Mouse (Mus musculus): ENCODE results near the gene Prpsap2. TPM values are rescaled to one million over a fixed set of nuclear protein-coding genes. Genes with fewer than 3 reads are reported as not detected.

Prpsap2 gene
- polyA plus RNA-seq, 1 experiment: 6.4 TPM

GRCm38 (mm10) chr11:61740500-61740899, 21.4 kb downstream of the Prpsap2 start:
- TF ChIP-seq POLR2A (IDR thresholded peaks at IDR 0.05; ENCODE audit: low read depth, low read length) (no peak), CTCF (IDR thresholded peaks at IDR 0.05; ENCODE audit: extremely low read depth, insufficient read length, insufficient replicate concordance, low read depth, low read length) (no peak)
- H3K36me3 ChIP-seq (ENCODE audit: control insufficient read depth, insufficient read depth, low read length): peaks cover 53% of the 10 kb centered on the region
- 100% methylated on average over 1 of the region's 1 CpGs for whole genome bisulfite sequencing

GRCm38 (mm10) chr11:61737290-61737689, 24.6 kb downstream of the Prpsap2 start:
- H3K36me3 ChIP-seq (ENCODE audit: control insufficient read depth, insufficient read depth, low read length): peaks cover 54% of the 10 kb centered on the region
- no peak overlapping the region for H3K4me3 ChIP-seq (ENCODE audit: low read depth, low read length)
- no peaks in the 10 kb centered on the region for H3K4me1 ChIP-seq (ENCODE audit: control insufficient read depth, insufficient read depth, insufficient read length, low read length)
- WGBS: 55% methylated on average over 1 of the region's 1 CpGs
- TF ChIP-seq POLR2A (IDR thresholded peaks at IDR 0.05; ENCODE audit: low read depth, low read length): no peak
- no peak for TF ChIP-seq CTCF (IDR thresholded peaks at IDR 0.05; ENCODE audit: extremely low read depth, insufficient read length, insufficient replicate concordance, low read depth, low read length)
- no peak overlapping the region for H3K27ac ChIP-seq (ENCODE audit: insufficient read depth, low read depth, low read length)
- H3K27me3 ChIP-seq (ENCODE audit: control insufficient read depth, insufficient read depth, low read length): no peaks in the 10 kb centered on the region

More at GRCm38 (mm10) chr11:61740500-61740899, 21.4 kb downstream of the Prpsap2 start:
- Histone ChIP-seq H3K27ac (ENCODE audit: insufficient read depth, low read depth, low read length) (no peak overlapping the region), H3K4me3 (ENCODE audit: low read depth, low read length) (no peak overlapping the region), H3K27me3 (ENCODE audit: control insufficient read depth, insufficient read depth, low read length) (no peaks in the 10 kb centered on the region), H3K4me1 (ENCODE audit: control insufficient read depth, insufficient read depth, insufficient read length, low read length) (no peaks in the 10 kb centered on the region)

GRCm38 (mm10) chr11:61732672-61733071, 29.2 kb downstream of the Prpsap2 start:
- no peaks in the 10 kb centered on the region for H3K27me3 ChIP-seq (ENCODE audit: control insufficient read depth, insufficient read depth, low read length)
- no peak overlapping the region for H3K27ac ChIP-seq (ENCODE audit: insufficient read depth, low read depth, low read length)
- no peaks in the 10 kb centered on the region for H3K4me1 ChIP-seq (ENCODE audit: control insufficient read depth, insufficient read depth, insufficient read length, low read length)
- TF ChIP-seq POLR2A (IDR thresholded peaks at IDR 0.05; ENCODE audit: low read depth, low read length) (no peak), CTCF (IDR thresholded peaks at IDR 0.05; ENCODE audit: extremely low read depth, insufficient read length, insufficient replicate concordance, low read depth, low read length) (no peak)
- H3K36me3 ChIP-seq (ENCODE audit: control insufficient read depth, insufficient read depth, low read length): peaks cover 52% of the 10 kb centered on the region
- H3K4me3 ChIP-seq (ENCODE audit: low read depth, low read length): no peak overlapping the region
- WGBS: 64% methylated on average over 7 of the region's 7 CpGs

GRCm38 (mm10) chr11:61728037-61728436, 33.9 kb downstream of the Prpsap2 start:
- Histone ChIP-seq H3K36me3 (ENCODE audit: control insufficient read depth, insufficient read depth, low read length) (peaks cover 30% of the 10 kb centered on the region), H3K27ac (ENCODE audit: insufficient read depth, low read depth, low read length) (no peak overlapping the region), H3K4me3 (ENCODE audit: low read depth, low read length) (no peak overlapping the region), H3K4me1 (ENCODE audit: control insufficient read depth, insufficient read depth, insufficient read length, low read length) (no peaks in the 10 kb centered on the region), H3K27me3 (ENCODE audit: control insufficient read depth, insufficient read depth, low read length) (no peaks in the 10 kb centered on the region)
- WGBS: 54% methylated on average over 2 of the region's 2 CpGs
- no peak for TF ChIP-seq POLR2A (IDR thresholded peaks at IDR 0.05; ENCODE audit: low read depth, low read length)
- TF ChIP-seq CTCF (IDR thresholded peaks at IDR 0.05; ENCODE audit: extremely low read depth, insufficient read length, insufficient replicate concordance, low read depth, low read length): no peak

GRCm38 (mm10) chr11:61722077-61722476, 39.8 kb downstream of the Prpsap2 start:
- H3K27me3 ChIP-seq (ENCODE audit: control insufficient read depth, insufficient read depth, low read length): no peaks in the 10 kb centered on the region
- H3K4me3 ChIP-seq (ENCODE audit: low read depth, low read length): no peak overlapping the region
- no peak overlapping the region for H3K27ac ChIP-seq (ENCODE audit: insufficient read depth, low read depth, low read length)
- H3K4me1 ChIP-seq (ENCODE audit: control insufficient read depth, insufficient read depth, insufficient read length, low read length): no peaks in the 10 kb centered on the region
- no peaks in the 10 kb centered on the region for H3K36me3 ChIP-seq (ENCODE audit: control insufficient read depth, insufficient read depth, low read length)
- 72% methylated on average over 5 of the region's 5 CpGs for WGBS
- no peak for TF ChIP-seq CTCF (IDR thresholded peaks at IDR 0.05; ENCODE audit: extremely low read depth, insufficient read length, insufficient replicate concordance, low read depth, low read length)
- TF ChIP-seq POLR2A (IDR thresholded peaks at IDR 0.05; ENCODE audit: low read depth, low read length): no peak

- no peaks in the 10 kb centered on the region for H3K27me3 ChIP-seq (ENCODE audit: control insufficient read depth, insufficient read depth, low read length)
- H3K27ac ChIP-seq (ENCODE audit: insufficient read depth, low read depth, low read length): no peak within 1 kb of the TSS
- WGBS: 52% methylated on average over 3 of the region's 3 CpGs
- TF ChIP-seq CTCF (IDR thresholded peaks at IDR 0.05; ENCODE audit: extremely low read depth, insufficient read length, insufficient replicate concordance, low read depth, low read length) (no peak), POLR2A (IDR thresholded peaks at IDR 0.05; ENCODE audit: low read depth, low read length) (no peak)
- no peaks in the 10 kb centered on the region for H3K4me1 ChIP-seq (ENCODE audit: control insufficient read depth, insufficient read depth, insufficient read length, low read length)
- no peaks in the 10 kb centered on the region for H3K36me3 ChIP-seq (ENCODE audit: control insufficient read depth, insufficient read depth, low read length)
- H3K4me3 ChIP-seq (ENCODE audit: low read depth, low read length): no peak within 1 kb of the TSS
These were observed 41.3 kb downstream of the Prpsap2 start, which contains the start of gene Slc5a10 for GRCm38 (mm10) chr11:61720636-61721035. Gene Slc5a10 (minus strand): TSS chr11:61720826.

- no peak for TF ChIP-seq POLR2A (IDR thresholded peaks at IDR 0.05; ENCODE audit: low read depth, low read length)
- TF ChIP-seq CTCF (IDR thresholded peaks at IDR 0.05; ENCODE audit: extremely low read depth, insufficient read length, insufficient replicate concordance, low read depth, low read length): no peak
- 80% methylated on average over 8 of the region's 8 CpGs for WGBS
- Histone ChIP-seq H3K36me3 (ENCODE audit: control insufficient read depth, insufficient read depth, low read length) (no peaks in the 10 kb centered on the region), H3K27me3 (ENCODE audit: control insufficient read depth, insufficient read depth, low read length) (no peaks in the 10 kb centered on the region), H3K27ac (ENCODE audit: insufficient read depth, low read depth, low read length) (no peak overlapping the region), H3K4me3 (ENCODE audit: low read depth, low read length) (no peak overlapping the region), H3K4me1 (ENCODE audit: control insufficient read depth, insufficient read depth, insufficient read length, low read length) (no peaks in the 10 kb centered on the region)
These were observed 42.1 kb downstream of the Prpsap2 start for GRCm38 (mm10) chr11:61719826-61720225.

Data from small intestine, adult 2 months (tissue).